Comparison of ENCODE assay signal across 19 mouse cellular contexts in the genomic region with DNA sequence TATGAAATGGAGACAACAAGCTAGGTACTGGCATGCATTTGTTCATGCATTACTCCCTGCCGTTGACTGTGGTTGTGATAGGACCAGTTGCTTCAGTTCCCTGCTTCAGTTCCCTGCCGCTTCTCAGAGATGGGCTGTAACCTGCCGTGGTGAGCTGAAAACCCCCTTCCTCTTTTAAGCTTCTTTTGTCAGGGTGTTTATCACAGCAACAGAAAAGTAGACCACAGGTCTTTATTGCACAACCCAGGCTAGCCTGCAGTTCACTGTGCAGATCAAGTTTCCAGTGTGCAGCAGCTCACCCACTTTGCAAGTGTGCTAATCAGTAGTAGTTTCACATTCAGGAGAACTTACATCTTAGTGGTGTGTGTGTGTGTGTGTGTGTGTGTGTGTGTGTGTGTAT. TPM values are rescaled to one million over a fixed set of nuclear protein-coding genes. Genes with fewer than 3 reads are reported as not detected.
A peak's percentile ranks its signal among the peaks of the same experiment; 100 is the strongest.
DNase-seq lines count a peak whose midpoint lies in the region; ATAC-seq lines count a peak whose summit lies in the region.
"Had no signal": no experiment of that assay in that cellular context is flagged by ENCODE, and none has a peak within 500 bp of the region (broad histone marks: within the 10 kb centered on the region; RNA-seq: fewer than 3 reads in every experiment).

No protein-coding gene starts in this region.

- peak; percentile 87 for ATAC-seq in common myeloid progenitor, adult 5-6 weeks (replicated peaks; ENCODE audit: low read depth, poor library complexity, severe bottlenecking)
- ATAC-seq in megakaryocyte, adult 5-6 weeks (ENCODE audit: poor library complexity, severe bottlenecking) = peak; percentile 87

- peak; percentile 11 for DNase-seq in lung, postnatal 36 days
- DNase-seq in lung, postnatal 10 days = no peak
- no peak for DNase-seq in left cerebral cortex, postnatal 4 days
- no peak for DNase-seq in spleen, adult 18-20 months
- no peak for DNase-seq in left cerebral cortex, postnatal 25 days (ENCODE audit: low spot score in 2 of 2)
- DNase-seq: adrenal gland, postnatal 14 days; B cell, adult 2 months; cerebellum, adult 8-10 months; gastrocnemius, postnatal 25 days; heart, adult 2 months; heart, postnatal 14 days; kidney, adult 11 months; kidney, postnatal 36 days; layer of hippocampus, postnatal 36 days; lung, adult 2 months; right cerebral cortex, postnatal 14 days; thymus, postnatal 25 days had no signal

- intact Hi-C loops in left cerebral cortex, postnatal 4 days (cut with DNase I) = no loop called here
- intact Hi-C loops in left cerebral cortex, postnatal 25 days (cut with DNase I) = no loop called here

RNA-seq across cellular contexts. Expression of gene Mylk, which starts 8.0 kb away (rescaled TPM):
- total RNA-seq in common myeloid progenitor, adult 5-6 weeks (2017) = 3.9 and 9.3 TPM in 2 replicates
- 1.6 and 1.9 TPM in 2 replicates for total RNA-seq in megakaryocyte, adult 5-6 weeks (2015)
- total RNA-seq in megakaryocyte, adult 5-6 weeks (2017) = 2.4 and 5.0 TPM in 2 replicates
- 1 to 10 TPM; 6.6 to 8.6 TPM for total RNA-seq in left cerebral cortex, postnatal 4 days (2021)
- 10 to 100 TPM; 11.7 to 16.3 TPM for total RNA-seq in left cerebral cortex, postnatal 25 days (2021)
